Mouse (Mus musculus) spleen, postnatal 14 days (tissue): ENCODE measurements around the gene Ttc25.
"Not testable (repeated sequence)": the region's sequence is repeated elsewhere in the genome, so short reads cannot be mapped to it uniquely, and the experiment has no call there.

Experiments
- DNase-seq, 2 experiments: peaks; one replicate each; pipeline ENCODE4 v3.0.0; 2021 to 2022; ENCODE audit warnings: low spot score in 2 of 2

The Ttc25 gene

GRCm38 (mm10) chr11:100528375-100529165 lies 16.8 kb upstream of the Ttc25 start:
- no peak for DNase-seq

- DNase-seq = no peak
Observed at GRCm38 (mm10) chr11:100533871-100534270, 11.5 kb upstream of the Ttc25 start.

- DNase-seq = not testable (repeated sequence)
Observed at GRCm38 (mm10) chr11:100534411-100534810, 11.0 kb upstream of the Ttc25 start.

- not testable (repeated sequence) for DNase-seq
Observed at GRCm38 (mm10) chr11:100534821-100535220, 10.6 kb upstream of the Ttc25 start.

GRCm38 (mm10) chr11:100535996-100536395 lies 9.4 kb upstream of the Ttc25 start:
- no peak for DNase-seq

GRCm38 (mm10) chr11:100536466-100536865 lies 8.9 kb upstream of the Ttc25 start:
- no peak for DNase-seq

GRCm38 (mm10) chr11:100540966-100541365 lies 4.4 kb upstream of the Ttc25 start:
- DNase-seq = no peak

GRCm38 (mm10) chr11:100541577-100541976 lies 3.8 kb upstream of the Ttc25 start:
- no peak for DNase-seq

- no peak for DNase-seq
Observed at GRCm38 (mm10) chr11:100545746-100546085, 309 bp downstream of the Ttc25 start.

GRCm38 (mm10) chr11:100546955-100547354 lies 1.5 kb downstream of the Ttc25 start:
- no peak for DNase-seq

GRCm38 (mm10) chr11:100548141-100548540 lies 2.7 kb downstream of the Ttc25 start:
- no peak for DNase-seq

GRCm38 (mm10) chr11:100549466-100549865 lies 4.1 kb downstream of the Ttc25 start:
- DNase-seq = no peak

GRCm38 (mm10) chr11:100550101-100550500 lies 4.7 kb downstream of the Ttc25 start:
- DNase-seq = no peak

GRCm38 (mm10) chr11:100552842-100553241 lies 7.4 kb downstream of the Ttc25 start:
- DNase-seq = no peak

GRCm38 (mm10) chr11:100555583-100555982 lies 10.2 kb downstream of the Ttc25 start:
- DNase-seq = peak in 1 of 2 experiments; percentile 56

- DNase-seq = no peak
Observed at GRCm38 (mm10) chr11:100557563-100557962, 12.2 kb downstream of the Ttc25 start.

- DNase-seq = no peak
Observed at GRCm38 (mm10) chr11:100559476-100559875, 14.1 kb downstream of the Ttc25 start.

GRCm38 (mm10) chr11:100561748-100562147 lies 16.3 kb downstream of the Ttc25 start:
- DNase-seq = no peak

- DNase-seq = no peak
Observed at GRCm38 (mm10) chr11:100564297-100564696, 18.9 kb downstream of the Ttc25 start.

GRCm38 (mm10) chr11:100564703-100565102 lies 19.3 kb downstream of the Ttc25 start:
- no peak for DNase-seq

- DNase-seq = no peak
Observed at GRCm38 (mm10) chr11:100567229-100567628, 21.8 kb downstream of the Ttc25 start.

- DNase-seq = no peak
Observed at GRCm38 (mm10) chr11:100567815-100568245, 22.4 kb downstream of the Ttc25 start.

GRCm38 (mm10) chr11:100568692-100569091 lies 23.3 kb downstream of the Ttc25 start:
- DNase-seq = no peak

GRCm38 (mm10) chr11:100569789-100570188 lies 24.4 kb downstream of the Ttc25 start:
- no peak for DNase-seq
